Mouse (Mus musculus) spleen, adult 12 weeks (tissue): ENCODE measurements around the gene Prr14l.
"Not testable (repeated sequence)": the region's sequence is repeated elsewhere in the genome, so short reads cannot be mapped to it uniquely, and the experiment has no call there.

ENCODE experiments used
- DNase-seq: peaks from one replicate; pipeline ENCODE4 v3.0.0; 2022; ENCODE audit warnings: low spot score

Prr14l gene

DNA sequence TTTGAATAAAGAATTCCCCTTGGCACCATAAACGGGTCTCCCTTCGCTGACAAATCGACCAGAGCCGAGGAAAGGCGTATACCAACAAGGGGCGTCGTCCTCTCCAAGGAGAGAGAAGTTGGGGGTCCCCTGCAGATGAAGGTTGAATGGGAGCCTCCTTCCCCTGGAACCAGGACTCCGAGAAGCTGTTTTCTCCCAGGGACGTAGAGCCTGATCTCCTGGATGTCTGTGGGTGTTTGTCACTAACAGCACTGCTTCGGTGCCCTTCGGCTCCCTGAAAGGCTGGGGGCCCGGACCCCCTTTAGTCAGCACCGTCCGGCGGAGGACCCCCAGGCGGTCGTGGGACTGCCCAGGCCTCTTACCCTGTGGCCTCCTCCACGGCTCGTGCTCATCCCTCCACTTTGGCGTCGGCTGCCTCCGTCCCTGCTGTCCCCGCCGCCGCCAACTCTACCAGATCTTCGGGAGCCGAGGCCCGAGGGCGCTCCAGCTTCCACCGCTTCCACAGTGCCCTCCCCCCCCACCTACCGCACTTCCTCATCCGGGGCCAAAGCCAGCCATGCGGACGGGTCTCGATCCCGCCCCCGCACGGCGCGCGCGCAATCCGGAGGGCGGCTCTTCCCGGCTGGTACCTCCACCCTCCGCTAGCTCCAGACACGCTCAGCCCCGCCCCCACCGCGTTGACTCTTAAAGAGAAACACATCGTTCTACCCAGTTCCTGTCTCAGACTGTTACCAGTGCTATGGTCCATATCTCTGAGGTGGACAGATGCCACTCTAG, at the start of gene Prr14l:
Gene Prr14l (minus strand): TSS at position 526 of the 777 bp plus-strand sequence.
- DNase-seq, result peak; percentile 97

DNA sequence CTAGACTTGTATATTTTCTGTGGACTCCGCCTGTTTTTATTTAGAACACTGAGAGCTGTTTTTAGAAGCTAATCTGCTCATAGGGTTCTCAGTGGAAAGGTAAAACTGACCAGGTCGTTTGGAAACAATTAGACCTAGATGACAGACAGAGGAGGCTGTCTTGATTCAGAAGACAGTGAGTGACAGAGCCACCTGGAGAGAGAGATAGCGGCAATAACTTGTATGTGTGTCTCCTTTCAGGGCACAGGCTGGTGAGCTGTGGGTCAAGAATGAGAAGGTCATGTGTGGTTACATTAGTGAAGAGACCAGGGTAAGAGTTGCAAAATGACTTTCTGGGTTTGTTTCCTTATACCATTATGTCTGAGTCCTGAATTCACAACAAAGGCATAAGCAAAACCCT, 32.7 kb upstream of the Prr14l start:
- no peak for DNase-seq

DNA sequence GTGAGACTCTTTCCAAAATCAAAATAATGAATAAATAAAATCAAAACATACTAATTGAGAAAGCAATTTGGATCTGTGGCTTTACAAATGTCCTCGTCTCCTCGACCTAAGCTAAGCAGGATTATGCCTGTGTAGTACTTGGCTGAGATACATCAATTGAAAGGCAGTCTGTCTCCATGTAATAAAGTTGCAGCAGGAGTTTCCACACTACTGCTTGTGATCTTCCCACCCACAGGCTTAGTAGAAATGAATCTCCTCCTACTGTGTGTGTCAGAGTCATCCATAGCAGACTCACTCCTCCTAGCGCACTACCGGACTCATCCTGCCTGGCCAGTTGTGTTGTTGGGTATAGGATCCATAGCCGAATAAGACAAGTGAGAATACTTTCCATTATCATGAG, 18.3 kb upstream of the Prr14l start:
- DNase-seq, result no peak

DNA sequence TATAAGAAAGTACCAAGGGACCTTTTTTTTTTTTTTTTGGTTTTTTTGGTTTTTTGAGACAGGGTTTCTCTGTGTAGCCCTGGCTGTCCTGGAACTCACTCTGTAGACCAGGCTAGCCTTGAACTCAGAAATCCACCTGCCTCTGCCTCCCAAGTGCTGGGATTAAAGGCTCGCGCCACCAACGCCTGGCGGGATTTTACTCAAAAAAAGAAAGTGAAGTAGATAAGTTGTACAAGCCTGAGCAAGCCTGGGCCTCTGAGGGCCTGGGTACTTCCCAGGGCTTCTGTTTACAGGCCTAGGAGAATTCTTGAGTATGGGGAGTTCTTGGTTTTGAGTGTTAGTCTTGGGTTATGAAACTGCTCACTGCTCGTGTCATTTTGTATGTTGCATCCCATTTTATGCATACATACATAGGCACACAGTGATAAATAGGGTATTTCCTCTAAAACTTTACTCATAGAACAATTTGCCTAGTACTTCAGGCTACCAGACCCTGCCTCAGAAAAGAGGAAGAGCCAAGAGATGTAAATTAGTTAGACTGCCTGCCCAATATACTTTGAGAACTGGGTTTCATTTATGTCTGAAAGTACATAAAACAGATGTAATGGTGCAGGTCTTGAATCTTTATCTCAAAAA, 15.5 kb upstream of the Prr14l start:
- DNase-seq, result no peak

DNA sequence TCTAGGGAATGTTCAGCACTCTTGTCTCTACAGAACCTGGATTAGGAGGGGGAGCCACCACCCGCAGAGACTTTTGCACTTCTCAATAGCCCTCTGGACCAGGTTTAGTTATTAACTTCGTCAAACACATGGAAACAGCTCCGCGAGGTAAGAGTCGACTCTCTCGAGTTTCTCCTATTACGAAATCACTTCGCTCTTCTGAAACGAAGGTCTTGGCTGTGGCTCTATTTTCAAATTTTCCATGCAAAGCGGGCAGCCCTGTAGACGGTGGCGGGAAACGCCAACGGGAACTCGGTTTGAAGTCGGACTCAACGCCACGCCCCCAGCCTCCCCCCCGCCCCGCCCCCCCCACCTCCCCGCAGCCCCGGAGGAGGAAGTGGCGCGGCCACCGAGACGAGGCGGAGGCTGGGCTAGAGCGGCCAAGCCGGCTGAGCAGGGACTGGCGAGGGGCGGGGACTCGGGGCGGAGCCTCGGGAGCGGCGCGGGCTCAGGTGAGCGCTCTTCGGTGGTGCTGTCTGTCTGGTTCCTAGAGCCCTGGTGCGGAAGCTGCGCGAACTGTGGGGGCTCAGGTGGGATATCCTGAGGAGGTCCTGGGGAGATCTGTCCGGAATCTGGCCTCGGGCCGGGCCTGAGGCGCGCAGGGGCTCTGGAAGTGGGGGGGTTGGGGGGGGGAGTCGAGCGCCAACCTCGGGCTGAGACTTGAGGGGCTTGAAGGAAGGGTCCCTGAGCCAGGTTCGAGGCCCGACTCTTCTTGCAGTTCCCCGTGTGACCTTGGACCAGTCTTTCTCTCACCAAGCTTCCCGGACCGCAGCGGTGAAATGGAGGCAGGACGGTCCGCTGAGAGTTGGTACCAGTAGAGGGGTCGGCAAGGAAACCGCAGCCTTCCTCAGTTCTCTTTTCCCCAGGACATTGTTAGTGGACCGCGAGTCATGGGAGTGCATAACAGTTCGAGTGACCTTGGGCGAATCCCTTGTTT, 9.5 kb upstream of the Prr14l start, which contains the start of gene Depdc5:
Gene Depdc5 (plus strand): TSS at position 449 of the 976 bp plus-strand sequence.
- DNase-seq, result peak; percentile 92

DNA sequence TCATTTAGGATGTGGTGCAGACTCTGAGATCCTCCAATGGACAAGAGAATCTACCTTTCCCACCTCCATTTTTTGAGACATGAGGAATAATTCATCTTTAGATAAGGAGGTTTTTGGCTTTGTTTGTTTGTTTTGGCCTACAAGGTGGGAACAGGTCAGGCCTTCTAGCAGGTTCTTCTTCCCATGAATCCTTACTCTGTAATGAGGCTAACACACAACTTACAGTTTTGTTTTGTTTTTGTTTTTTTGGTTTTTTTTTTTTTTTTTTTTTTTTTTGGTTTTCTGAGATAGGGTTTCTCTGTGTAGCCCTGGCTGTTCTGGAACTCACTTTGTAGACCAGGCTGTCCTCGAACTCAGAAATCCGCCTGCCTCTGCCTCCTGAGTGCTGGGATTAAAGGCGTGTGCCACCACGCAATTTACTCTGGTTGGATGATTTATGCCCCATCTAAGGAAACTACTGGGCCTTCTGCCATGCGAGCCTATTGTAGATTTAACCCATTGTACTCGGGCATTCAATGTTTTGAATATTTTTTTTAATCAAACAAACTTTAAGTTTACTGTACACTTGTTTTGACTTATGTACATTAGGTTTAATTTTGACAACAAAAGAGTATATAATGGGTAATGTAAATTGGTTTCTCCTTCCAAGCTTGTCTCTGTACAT, 8.5 kb upstream of the Prr14l start:
- DNase-seq, result no peak

DNA sequence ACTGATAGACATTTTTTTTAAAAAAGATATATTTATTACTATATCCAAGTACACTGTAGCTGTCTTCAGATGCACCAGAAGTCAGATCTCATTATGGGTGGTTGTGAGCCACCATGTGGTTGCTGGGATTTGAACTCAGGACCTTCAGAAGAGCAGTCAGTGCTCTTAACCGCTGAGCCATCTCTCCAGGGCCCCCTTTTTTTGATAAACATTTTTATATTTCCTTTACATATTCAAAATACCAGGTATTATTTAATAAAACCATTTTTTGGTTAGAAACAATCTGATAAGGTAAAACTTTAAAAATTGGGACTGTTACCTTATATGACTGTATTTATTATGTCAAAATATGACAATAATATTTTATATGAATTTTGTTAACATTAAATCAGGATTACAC, 7.0 kb upstream of the Prr14l start:
- no peak for DNase-seq

DNA sequence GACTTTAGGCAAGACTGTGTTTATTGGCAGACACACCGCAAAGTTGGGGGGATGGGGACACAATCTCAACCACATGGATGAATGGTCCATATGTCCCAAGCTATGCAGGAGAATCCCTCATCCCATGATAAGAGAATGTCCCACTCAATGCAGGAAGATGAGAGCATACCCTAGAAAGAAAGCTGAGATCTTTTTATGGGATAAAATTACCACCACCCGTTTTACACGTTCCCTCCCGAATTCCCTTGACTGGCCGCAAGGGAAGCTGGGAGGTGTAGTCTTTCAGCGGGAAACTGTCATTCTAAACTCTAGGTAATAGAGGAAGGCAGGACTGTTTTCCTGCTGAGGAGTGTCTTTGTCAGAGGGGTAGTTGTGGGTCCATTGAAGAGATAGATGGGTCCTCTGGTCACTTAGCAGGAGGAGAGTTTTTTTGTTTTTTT, 3.7 kb upstream of the Prr14l start:
- no peak for DNase-seq

DNA sequence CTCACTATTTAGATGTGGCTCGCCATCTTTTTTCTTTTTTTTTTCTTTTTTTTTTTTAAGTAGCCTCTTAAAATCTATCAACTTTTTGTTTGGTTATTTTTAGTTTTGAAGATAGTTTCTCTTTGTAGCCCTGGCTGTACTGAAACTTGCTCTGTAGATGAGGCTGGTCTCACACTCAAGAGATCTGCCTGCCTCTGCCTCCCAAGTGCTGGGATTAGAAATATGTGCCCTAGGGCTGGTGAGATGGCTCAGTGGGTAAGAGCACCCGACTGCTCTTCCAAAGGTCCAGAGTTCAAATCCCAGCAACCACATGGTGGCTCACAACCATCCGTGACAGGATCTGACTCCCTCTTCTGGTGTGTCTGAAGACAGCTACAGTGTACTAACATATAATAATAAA, 1.2 kb upstream of the Prr14l start:
- DNase-seq, result not testable (repeated sequence)

DNA sequence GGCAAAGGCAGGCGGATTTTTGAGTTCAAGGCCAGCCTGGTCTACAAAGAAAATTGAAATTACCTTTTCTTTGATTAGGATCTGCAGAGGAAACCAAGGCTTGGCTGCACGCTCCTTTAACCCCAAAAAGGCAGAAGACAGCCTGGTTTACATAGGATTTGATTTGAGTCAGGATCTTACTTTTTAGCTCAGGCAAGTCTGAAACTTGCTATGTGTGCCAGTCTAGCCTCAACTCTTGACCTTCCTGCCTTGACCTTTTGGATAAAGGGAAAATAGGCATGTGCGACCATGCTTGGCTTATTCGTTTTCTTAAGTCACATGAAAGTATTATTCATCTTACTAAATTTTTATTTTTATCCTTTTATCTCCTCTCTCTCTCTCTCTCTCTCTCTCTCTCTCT, 762 bp upstream of the Prr14l start:
- no peak for DNase-seq

DNA sequence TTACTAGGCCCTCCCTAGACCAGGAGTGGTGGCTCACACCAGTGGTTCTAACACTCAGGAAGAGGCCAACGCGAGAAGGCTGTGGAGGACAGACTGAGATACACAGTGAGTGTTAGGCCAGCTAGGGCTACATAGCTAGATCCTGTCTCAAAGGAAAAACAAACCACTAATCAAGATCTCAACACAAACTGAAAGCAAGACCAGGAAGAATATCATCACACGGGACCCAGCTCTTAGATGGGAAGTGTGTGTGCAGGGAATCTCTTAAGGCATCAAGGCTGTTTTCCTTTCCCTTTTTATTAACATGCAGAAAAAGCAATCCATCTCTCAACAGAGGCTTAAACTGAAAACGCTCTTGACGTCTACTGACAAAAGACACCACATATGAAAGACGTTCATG, 2.0 kb downstream of the Prr14l start:
- no peak for DNase-seq

DNA sequence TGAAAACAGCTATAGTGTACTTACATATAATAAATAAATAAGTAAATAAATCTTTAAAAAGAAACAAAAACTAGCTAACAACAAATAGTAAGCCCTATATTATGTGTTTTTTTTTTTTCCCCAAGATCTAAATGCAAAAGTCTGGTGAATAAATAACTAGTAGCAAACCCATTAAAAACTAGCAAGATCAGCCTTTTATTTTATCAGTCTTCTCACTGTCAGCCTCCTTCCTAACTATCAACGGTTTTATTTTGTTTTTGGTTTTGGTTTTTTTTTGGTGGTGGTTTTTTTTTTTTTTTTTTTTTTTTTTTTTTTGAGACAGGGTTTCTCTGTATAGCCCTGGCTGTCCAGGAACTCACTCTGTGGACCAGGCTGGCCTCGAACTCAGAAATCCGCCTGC, 4.5 kb downstream of the Prr14l start:
- DNase-seq, result not testable (repeated sequence)

DNA sequence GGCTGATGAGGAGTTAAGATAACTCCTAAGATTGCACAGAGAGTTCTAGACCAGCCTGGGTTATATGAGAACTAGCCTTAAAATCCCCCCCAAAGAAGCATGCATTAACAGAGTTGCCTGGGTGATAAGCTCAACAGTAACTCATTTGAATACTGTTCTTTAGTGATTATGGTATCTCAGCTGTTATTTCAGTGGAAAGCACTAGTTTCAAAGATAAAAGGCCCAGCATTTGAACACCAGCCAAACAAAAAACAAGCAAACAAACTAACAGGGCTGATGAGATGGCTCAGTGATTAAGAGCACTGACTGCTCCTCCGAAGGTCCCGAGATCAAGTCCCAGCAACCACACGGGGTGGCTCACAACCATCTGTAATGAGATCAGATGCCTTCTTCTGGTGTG, 4.9 kb downstream of the Prr14l start:
- no peak for DNase-seq

DNA sequence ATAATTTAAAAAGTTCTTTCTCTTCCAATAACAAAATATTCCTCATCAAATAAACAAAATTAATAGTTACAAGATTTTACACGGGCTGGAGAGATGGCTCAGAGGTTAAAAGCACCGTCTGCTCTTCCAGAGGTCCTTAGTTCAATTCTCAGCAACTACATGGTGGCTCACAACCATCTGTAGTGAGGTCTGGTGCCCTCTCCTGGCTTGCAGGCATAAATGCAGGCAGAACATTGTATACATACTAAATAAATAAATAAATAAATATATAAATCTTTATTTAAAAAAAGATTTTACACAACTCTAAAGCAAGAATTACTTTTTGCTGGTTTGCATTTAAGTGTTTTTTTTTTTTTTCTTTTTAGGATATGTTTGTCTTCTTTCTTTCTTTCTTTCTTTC, 14.0 kb downstream of the Prr14l start:
- no peak for DNase-seq

DNA sequence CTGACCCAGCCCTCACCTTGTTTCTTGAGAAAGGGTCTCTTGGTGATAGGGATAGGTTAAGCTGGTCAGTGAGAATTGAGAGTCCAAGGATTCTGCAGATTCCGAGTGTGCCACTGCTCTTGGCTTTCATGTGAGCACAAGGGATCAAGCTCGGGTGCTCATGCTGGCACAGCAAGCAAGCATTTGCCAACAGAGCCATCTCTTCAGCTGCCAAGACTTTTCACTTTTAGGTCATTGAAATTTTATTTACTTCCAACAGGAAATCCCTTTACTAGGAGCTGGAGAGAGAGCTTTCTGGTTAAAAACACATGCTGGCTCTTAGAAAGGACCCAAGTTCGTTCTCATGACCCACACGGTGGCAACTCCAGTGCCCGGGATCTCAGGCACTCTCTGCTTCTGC, 17.1 kb downstream of the Prr14l start:
- DNase-seq, result no peak

DNA sequence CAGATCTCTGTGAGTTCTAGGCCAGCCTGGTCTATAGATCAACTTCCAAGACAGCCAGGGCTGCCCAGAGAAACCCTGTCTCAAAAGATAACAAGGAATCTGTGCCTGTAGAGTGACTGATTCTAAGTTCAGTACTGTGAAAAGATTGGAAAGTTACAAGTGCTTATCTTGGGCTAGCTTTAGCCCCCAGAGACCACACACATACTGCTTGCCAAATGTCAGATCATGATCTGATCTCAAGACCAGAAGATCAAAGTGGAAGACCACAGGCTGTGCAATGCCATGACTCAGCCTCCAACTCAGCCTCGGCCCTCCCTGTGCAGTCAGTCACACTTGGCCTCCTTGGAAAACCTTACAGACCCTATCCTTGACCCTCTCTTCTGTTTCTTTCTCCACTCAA, 19.6 kb downstream of the Prr14l start:
- no peak for DNase-seq

DNA sequence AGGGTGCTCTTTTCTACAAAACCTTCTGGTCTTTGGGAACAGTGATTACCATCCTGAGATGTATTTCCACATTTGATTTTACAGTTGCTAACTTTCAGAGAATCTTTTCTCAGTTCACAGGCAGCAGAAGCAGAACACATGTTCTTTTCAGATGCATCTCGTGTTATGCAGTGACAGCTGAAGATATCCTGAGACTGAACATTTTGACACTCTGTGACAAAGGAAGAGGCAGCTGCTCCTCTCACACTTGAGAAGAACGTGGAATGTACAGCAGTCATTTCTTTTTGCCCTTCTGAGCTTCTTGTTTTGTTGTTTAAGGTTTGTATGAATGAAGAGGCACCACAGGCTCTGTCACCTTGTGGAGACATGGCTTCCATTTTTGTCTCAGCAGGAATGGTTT, 24.0 kb downstream of the Prr14l start:
- no peak for DNase-seq

DNA sequence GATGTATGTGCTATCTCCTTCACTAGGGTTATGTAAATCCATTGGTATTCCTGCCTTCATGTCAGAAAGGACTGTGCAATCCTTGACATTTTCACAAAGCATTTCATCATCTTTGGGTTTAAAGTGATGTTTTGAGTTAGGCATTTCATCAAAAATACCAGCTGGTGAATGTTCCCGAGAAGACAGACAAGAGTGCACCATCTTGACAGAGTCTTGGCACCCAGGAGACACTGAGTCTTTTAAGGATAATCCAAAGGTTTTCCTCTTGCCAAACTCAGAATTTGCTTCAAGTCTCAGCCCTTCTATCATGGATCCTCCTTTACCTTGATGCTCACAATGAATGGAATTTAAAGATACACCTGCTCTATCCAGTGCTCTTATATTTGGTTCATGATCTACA, 25.3 kb downstream of the Prr14l start:
- not testable (repeated sequence) for DNase-seq

DNA sequence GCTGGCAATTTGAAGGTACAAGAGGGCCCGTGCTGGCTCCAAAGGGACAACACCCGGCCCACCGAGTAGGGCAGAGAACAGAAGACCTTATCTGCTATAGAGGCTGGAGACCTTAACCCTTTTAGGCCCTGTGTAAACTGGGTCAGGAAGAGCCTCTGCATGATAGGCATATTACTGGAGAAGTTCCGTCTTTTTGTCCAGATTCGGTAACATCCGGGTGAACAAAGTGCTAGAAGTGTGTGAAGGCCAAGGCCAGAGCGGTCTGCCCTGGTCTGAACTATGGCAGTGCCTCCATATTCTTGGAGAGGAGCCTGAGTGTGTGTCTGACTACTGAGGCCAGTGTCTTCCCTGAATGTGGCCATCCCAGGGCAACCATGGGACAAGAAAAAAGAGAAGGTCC, 27.0 kb downstream of the Prr14l start, which contains the start of gene Gm20671:
Gene Gm20671 (minus strand): TSS at position 101 of the 400 bp plus-strand sequence.
- no peak for DNase-seq

DNA sequence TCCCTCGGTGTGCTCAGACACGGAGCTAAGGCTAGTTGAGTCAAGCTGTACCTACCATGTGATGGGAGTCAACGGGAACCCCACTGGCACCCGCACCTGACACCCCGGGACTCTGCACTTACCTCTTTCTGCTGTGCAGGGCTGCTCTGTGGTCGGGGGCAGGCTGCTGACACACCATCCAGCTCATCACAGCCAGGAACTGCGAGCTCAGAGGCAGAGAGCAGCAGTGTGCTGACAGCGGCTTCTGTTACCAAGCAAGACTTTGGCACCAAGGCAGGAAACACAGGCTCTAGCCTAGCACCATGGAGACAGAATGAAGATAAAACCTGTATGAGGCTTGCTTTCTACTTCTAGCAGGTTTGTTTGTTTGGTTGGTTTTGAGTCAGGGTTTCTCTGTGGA, 33.6 kb downstream of the Prr14l start:
- DNase-seq, result no peak

DNA sequence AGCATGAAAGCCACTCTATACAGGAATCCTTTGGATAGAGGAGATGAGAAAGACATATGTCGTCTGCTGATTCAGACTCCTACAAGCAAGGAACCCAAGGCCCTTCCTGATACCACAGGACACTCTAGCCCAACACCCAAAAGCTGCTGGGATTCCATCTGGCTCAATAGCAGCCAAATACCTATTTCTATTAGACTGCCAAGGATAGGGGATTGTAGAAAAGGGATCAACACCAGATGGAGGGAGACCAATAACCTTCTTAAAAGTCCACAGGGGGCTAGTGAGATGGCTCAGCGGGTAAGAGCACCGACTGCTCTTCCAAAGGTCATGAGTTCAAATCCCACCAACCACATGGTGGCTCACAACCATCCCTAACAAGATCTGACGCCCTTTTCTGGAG, 38.7 kb downstream of the Prr14l start:
- DNase-seq, result no peak

DNA sequence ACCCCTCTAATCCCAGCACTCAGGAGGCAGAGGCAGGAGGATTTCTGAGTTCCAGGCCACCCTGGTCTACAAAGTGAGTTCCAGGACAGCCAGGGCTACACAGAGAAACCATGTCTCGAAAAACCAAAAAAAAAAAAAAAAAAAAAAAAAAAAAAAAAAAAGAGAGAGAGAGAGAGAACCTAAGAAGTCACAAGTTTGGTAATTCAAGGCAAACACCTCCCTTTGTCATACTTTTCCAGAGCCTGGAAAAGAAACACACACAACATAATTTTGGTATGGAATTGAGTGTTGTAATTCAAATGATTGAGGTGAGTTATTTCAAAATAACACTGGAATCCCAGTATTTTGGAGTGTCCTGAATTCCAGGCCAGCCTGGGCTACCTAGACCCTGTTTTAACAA, 67.6 kb downstream of the Prr14l start:
- DNase-seq, result not testable (repeated sequence)
